Mouse (Mus musculus): Measurements from ENCODE around the gene Gm17657.

Gm17657 gene

GRCm38 (mm10) chr17:29484431-29484830 is 65.0 kb downstream of the Gm17657 start:
- no peak for DNase-seq

DNA sequence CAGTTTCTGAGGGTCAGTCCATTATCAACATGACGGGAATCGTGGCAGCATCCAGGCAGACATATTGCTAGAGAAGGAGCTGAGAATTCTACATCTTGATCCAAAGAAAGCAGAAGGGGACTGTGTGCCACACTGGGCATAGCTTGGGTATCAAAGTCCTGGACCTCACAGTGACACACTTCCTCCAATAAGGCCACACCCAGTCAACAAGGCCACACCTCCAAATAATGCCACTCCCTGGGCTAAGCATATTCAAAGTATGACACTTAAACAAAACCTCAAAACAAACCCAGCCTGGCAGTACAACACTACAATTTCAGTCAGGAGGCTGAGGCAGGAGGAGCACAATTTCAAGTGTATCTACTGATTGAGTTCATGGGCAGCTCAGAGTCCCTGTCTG is 66.2 kb downstream of the Gm17657 start:
- DNase-seq: no peak

DNA sequence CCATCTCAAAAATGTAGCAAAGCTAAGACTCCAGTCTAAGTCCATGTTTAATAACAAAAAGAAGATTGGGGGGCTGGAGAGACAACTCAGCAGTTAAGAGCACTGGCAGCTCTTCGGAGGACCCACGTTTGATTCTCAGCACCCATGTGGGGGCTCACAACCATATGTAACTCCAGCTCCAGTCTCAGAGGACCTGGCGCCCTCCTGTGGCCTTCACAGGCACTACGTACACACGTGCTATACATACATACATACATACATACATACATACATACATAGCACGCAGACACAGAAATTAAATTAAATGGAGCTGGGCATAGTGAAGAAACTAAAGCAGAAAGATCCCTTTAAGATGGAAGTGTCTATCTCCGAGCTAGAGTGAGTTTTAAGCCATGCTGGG is 66.8 kb downstream of the Gm17657 start:
- DNase-seq: no peak

- no peak for DNase-seq
These were observed 69.2 kb downstream of the Gm17657 start for GRCm38 (mm10) chr17:29480256-29480655.

DNA sequence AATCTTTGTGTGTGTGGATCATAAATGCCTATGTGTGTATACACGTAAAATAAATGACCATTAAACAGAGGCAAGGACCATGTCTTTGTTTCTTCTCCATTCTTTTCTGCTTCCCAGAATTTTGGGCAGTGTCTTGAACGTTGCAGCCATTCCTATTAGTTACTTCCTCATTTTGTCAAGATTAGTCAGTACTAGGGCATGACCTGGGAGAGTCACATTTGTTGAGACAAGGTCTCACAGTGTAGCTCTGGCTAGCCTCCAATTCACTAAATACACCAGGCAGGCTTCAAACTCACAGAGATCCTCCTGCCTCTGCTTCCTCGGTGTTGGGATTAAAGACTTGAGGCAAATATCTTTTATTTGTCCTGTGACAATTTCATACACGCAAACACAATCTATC is 71.2 kb downstream of the Gm17657 start:
- DNase-seq: no peak

DNA sequence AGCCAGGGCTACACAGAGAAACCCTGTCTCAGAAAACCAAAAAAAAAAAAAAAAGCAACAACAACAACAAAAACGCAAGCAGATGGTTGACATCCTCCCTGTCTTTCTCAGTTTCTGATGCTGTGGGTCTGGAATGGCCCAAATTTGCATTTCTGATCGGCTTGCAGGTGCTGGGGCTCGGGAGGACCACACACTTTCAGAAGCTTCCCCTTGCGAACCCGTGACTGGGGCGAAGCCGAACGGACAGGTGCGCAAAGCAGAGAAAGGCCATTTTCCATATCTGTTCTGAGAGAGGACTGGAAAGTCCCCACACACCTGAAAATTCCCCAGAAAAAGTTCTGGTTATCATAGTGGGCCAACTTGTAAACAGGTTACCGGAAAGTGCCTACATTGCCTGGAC is 72.1 kb downstream of the Gm17657 start:
- no peak for DNase-seq

GRCm38 (mm10) chr17:29476461-29476860 is 73.0 kb downstream of the Gm17657 start:
- DNase-seq: no peak

DNA sequence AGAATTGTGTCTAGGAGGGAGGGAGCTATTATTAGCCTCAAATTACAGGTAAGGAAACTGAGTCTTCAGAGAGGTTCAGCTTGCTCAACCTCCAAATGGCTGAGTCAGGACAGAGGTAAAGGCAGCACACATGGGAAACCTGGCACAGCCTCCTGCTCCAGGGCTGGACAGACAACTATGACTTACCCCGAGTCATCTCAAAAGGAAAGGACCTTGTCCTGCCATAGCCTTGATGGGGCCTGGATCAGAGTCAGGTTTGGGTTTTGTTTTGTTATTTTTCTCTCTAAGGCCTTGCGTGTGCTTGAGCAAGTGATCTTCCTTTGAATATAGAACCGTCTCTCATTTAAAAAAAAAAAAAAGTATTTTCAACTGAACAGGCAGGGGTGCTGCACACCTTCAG is 74.3 kb downstream of the Gm17657 start:
- no peak for DNase-seq

DNA sequence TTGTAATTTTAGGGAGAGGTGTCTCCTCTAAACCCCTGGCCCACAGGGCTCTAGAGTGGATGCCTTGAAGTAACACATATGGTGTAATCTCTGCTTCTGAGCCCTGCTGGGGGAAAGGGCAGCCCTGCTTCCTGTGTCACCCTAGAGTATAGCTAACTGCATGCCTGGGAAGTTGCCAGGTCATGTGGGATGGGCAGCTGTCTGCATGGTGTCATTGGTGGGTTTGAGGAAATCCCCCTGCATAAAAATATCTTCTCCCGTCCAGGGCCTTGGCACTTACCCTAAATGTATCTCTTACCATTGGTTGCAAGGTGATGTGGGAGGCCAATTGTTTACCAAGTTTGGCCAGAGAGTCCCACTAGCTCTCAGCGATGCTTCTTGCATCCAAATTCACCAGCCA is 75.4 kb downstream of the Gm17657 start:
- no peak for DNase-seq

GRCm38 (mm10) chr17:29473466-29473865 is 76.0 kb downstream of the Gm17657 start:
- DNase-seq: no peak

Measured in lung, postnatal 14 days (tissue).